Mouse (Mus musculus): ENCODE measurements around the gene Map2k5.

The Map2k5 gene

GRCm38 (mm10) chr9:63145249-63146125 is 232.2 kb downstream of the Map2k5 start:
- no peak for DNase-seq (ENCODE audit: low spot score)

DNA sequence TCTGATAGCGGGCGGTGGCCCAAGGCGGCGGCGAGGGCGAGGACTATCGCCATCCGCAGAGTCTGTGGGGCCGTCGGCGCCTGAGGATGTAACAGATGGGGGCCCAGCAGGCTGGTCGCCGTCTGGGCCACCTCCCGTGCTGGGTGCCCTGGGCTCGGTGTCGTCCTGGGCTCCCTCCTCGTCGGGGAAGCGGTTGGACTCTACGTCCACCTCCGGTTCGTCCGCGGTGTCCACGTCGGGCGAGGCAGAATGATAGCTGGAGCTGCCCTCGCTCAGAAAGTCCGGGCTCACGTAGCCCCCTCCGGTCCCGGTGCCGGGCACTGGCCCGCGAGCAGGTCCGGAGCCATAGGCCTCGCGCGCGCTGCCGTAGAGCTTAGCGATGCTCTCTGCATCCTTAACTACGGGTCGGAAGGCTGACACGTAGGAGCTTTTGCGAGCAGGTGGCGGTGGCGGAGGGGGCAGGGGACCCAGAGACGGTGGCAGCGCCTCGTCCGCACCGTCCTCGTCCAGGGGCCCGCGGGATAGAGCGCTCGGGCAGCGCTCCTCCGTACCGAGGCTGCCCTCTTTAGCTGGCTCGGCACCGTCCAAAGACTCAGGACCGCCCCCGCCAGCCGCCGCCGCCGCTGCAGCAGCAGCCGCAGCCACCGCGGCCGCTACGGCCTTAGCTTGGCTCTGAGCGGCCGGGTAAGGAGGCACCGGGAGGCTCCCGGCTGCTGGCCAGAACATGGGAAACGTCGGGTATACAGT is 233.0 kb downstream of the Map2k5 start:
- DNase-seq (ENCODE audit: low spot score): no peak

- DNase-seq (ENCODE audit: low spot score): no peak
These were observed 233.8 kb downstream of the Map2k5 start for GRCm38 (mm10) chr9:63143641-63144501.

DNA sequence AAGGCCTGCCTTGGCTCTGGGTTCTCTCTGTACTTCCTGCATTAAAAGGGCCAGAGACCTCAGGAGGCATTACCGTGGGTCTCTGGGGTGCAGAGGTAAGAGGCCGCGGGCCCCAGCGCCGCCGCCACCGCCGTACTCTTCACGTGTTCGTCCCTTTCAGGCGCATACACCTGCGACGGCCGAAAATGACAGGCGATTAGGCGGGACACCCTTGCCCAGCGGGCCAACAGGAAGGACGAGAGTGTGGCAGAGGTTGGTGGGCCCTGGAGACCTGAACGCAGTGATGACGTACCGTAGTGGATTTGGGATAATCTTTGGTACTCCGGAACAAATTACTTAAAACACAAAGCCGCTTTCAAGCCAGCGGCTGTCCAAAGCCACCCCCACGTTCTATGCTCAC is 234.5 kb downstream of the Map2k5 start:
- no peak for DNase-seq (ENCODE audit: low spot score)

- DNase-seq (ENCODE audit: low spot score): no peak
These were observed 235.2 kb downstream of the Map2k5 start for GRCm38 (mm10) chr9:63142335-63143036.

- no peak for DNase-seq (ENCODE audit: low spot score)
These were observed 235.9 kb downstream of the Map2k5 start for GRCm38 (mm10) chr9:63141641-63142334.

- DNase-seq (ENCODE audit: low spot score): no peak
These were observed 237.5 kb downstream of the Map2k5 start for GRCm38 (mm10) chr9:63140211-63140610.

DNA sequence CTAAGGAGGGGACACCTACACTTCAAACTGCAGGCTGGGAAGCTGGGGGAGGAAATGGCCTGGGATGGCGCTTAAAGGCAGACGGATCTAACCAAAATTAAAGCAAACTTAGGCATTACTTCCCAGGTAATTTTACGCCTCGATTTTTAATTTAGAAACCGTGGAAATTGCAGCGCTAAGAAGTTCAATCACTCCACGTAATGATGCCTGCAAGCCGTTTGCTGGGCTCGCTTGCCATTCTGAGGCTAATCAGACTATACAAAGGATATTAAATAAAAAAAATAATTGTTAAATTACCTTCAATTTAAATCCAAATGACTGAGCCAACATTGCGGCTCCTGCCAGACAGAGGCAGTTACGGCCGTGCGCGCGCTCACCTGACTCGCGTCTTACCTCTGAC is 238.0 kb downstream of the Map2k5 start:
- DNase-seq (ENCODE audit: low spot score): no peak

- DNase-seq (ENCODE audit: low spot score): no peak
These were observed 239.2 kb downstream of the Map2k5 start for GRCm38 (mm10) chr9:63138481-63138967.

DNA sequence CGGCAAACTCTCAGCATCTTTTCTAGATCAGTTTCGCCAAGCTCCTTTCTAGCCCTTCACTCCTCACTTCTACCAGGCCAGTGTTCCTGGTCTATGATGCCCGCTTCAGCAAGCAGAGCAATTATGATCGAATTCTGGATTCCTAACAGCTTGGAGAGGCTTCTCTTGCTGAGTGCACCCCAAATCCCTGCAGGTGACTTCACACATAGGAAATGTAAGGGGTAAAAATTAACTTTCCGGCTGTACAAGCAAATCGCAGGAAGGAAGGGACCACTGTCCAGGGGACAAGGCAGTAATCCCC is 240.1 kb downstream of the Map2k5 start:
- no peak for DNase-seq (ENCODE audit: low spot score)

- no peak for DNase-seq (ENCODE audit: low spot score)
These were observed 240.7 kb downstream of the Map2k5 start for GRCm38 (mm10) chr9:63136756-63137614.

GRCm38 (mm10) chr9:63136241-63136640 is 241.5 kb downstream of the Map2k5 start:
- no peak for DNase-seq (ENCODE audit: low spot score)

GRCm38 (mm10) chr9:63135801-63136200 is 241.9 kb downstream of the Map2k5 start:
- DNase-seq (ENCODE audit: low spot score): peak; percentile 53

DNA sequence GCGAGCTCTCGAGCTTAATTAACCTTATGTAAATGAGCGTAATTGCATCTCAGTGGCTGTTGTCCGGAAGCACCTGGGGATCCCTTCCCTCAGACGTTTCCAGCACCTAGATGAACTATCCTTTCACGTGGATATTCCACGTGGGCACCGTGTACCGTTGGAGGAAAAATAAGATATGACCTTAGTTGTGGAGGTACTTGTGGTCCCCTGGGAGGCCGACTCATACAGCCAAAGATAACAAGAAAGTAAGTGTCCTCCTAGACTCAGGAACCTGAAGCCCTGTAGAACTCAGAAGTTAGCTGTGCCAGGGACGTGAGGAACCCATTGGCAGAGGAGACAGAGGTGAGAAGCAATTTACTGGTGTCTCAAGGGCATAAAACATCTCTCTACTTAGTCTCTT is 242.3 kb downstream of the Map2k5 start:
- no peak for DNase-seq (ENCODE audit: low spot score)

GRCm38 (mm10) chr9:63133659-63134058 is 244.0 kb downstream of the Map2k5 start:
- no peak for DNase-seq (ENCODE audit: low spot score)

GRCm38 (mm10) chr9:63132673-63133601 is 244.8 kb downstream of the Map2k5 start:
- DNase-seq (ENCODE audit: low spot score): peak; percentile 95

GRCm38 (mm10) chr9:63131957-63132602 is 245.6 kb downstream of the Map2k5 start:
- no peak for DNase-seq (ENCODE audit: low spot score)

GRCm38 (mm10) chr9:63129641-63130041 is 248.1 kb downstream of the Map2k5 start:
- peak; percentile 75 for DNase-seq (ENCODE audit: low spot score)
